Mouse (Mus musculus) yolk sac, embryonic 10.5 days (tissue): Measurements from ENCODE around the gene Medag.

ENCODE experiments used
- DNase-seq: peaks from one replicate; pipeline ENCODE4 v3.0.0-alpha.2; 2017; ENCODE audit warnings: low spot score

The Medag gene

DNA sequence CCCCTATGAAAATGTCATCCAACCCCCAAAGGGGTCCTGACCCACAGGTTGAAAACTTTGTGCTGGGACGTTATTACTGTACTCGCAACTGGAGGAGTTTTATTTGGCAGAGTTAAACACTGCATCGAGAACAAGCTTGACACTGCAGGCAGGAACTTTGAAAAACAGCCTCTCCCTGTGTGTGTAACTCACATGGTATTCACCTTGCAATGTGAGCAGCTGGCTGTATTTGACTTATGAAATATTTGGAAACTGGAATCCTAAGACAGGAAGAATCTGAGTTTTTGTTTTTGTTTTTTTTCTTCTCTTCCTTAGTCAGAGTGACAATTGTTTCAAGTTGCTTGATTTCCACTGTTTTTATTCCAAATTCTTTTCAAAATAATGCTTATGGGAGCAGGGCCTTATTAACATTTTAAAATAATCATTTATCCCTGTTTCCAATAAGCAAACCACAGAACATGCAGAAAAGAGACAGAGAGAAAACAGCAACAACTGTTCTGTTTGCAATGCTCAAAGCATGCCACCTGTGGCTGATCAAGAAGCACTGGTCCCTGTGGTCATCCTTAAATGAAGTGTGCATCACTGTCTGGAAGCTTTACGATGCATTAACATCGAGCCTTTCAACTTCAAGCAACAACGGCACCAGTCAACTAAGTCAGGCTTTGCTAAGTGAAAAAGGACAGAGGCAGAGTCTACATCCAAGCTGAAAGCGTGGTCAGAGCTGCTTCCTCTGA is 26.2 kb upstream of the Medag start:
- DNase-seq = no peak

DNA sequence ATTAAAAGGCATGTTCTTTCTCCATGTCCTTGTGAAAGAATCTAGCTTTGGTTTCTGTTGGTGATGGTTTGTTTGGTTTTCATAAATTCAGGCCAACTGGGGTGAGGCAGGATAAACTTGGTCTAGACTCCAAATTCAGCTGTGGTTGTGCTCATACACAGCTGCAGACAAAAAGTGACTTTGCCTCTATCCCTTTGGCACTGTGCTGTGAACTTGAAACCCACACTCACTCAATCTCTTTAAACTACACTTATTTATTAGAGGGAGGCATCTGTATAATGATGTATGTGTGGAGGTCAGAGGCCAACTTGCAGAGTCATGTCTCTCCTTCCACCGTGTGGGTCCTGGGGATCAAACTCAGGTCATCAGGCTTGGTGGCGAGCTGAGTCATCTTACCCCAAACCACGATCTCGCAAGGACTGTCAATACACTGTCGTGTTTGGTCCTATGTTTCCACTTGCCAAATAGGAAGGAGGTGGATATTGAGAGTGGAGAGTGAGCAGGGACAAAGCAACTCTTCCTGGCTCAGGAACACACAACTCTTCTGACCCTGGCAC is 25.2 kb upstream of the Medag start:
- DNase-seq = no peak

DNA sequence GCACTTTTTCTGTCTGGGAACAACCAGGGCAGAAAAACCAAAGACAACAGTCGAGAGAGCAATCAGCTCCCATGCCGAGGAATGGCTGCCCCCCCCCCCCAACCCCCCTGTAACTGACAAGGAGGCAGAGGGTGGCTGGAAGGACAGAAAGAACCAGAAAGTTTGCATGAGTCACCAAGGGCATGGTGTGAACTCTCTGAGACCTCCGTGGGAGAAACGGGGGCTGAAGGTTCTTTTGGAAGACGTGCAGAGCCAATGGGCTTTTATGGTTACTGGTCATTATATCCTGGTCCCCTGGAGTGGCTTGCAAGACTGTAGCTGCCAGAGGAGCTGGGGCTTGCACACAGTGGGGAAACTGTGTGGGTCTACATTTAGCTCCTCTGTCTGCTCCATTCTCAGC is 22.6 kb upstream of the Medag start:
- DNase-seq = no peak

DNA sequence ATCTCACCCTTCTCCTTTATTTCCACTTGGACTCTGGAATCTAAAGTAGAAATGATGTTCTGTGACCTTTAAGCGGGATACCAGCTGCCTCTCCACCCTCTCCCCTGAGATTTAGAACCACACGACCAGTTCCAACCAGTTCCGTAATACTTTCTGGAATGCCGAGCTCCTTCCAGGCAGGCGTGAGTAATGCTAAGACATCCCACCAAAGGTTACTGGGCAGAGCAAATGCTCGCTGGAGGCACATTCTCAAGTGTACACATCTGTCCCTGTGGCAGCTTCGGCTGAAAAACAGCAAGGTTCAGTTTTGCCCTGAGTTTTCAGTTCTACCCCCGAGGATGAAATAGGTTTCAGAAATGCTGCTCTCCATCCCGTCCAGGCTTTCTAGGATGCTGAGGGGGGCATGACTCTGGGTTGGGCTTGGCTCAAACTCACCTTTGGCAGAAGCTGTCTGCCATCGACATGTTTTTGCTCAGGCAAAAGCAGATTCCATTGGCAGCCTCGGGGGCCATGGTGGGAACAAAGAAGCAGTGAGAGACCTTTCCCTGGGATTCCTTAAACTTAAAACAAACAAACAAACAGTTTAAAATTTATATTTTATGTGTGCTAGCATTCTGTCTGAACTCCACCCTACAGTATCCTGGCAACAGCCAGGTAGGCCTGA is 21.9 kb upstream of the Medag start:
- DNase-seq = no peak

DNA sequence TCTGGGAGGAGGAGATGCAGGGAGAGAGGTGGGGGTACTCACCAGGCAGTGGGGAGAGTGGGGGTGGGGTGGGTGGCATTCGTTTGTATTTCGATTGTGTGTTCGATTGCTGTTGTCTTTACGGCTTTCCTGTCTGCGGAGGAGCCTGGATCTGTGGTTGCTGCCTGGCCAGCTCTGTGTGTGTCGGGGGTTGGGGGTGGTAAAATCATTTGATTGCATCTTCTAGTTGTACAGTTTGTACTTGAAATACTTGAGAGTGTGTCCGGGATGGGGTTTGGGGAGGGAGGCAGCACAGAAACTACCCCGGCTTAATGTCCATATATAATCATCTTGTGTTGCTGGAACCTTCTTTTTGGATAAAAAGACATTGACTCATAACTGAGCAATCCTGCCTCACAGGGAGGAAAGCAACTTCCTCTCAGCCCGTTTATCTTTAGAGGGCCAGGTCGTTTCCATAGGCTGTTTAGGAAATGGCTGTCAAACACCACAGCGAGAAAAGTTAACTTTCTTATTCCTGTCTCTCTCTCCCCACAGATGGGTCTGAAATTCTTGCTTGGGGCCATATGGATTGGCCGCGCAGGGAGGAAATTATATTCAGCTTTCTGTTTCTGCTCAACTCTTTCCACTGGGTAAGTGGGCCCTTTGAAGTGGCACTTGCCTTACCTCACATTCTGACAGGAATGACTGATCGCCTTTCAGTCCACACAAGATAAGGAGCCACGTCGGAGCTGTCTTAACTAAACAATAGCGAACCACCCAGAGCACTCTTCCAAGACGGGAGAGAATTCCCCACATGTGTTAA is 19.8 kb upstream of the Medag start:
- no peak for DNase-seq

DNA sequence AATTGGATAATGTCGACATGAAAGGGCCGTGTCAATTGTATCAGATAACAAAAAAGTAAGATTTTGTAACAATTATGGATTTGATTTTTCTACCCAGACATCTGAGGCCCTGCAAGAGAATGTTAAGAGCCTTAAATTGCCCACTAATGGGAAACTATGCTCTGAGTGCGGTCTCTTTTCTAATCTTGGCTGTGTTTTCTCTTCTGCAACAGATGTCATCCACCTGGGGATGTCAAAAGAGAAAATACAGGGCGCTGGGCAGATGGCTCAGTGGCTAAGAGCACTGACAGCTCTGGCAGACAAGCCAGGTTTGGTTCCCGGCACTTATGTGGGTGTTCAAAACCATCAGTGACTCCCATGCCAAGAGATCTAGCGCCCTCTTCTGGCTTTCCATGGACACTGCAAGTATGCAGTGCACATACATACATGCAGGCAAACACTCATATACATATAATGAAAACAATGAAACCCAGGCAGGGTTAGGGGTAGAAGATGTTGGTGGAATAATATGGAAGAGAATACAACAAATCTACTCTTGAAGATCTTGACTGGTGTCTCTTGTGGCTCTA is 19.0 kb upstream of the Medag start:
- DNase-seq = no peak

DNA sequence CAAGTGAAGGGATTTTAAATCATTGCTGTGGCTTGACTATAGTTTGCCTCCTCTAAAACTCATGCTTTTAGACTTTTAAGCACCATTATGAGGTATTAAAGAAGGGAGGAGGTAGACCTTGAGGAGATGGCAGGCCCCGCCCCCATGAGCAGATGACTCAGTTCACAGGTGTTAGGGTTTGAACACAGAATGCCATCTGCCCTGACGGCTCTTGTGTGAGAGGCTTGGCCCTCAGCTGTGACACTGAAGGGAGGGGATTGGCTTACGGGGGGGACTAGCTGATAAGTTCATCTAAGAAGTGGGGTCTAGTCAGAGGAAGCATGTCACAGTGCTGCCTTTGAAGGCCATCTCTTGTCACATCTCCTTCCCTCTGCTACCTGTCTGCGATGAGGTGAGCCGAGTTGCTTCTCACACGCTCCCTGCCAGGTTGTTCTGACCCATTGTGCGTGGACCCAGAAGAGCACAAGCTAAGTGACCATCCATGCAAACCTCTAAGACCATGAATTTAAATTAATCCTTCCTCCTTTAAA is 10.0 kb upstream of the Medag start:
- no peak for DNase-seq

DNA sequence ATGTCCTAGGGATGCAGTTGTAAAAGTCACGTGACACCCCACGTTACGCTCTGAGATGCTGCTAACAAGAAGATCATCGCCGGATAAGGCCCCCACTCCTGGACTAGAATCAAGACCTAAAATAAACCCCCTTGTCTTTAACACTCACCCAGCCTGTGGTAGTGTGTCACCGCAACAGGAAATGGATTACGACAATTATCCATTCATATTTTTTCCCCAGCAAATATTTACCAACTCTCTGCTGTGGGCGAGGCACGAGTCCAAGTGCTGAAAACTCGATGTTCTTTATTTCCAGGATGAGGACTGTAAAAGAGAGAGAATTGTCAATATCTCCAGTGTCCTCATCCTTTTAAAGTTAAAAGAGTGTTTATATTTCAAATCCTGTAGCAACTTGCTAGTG is 9.5 kb upstream of the Medag start:
- DNase-seq = no peak

DNA sequence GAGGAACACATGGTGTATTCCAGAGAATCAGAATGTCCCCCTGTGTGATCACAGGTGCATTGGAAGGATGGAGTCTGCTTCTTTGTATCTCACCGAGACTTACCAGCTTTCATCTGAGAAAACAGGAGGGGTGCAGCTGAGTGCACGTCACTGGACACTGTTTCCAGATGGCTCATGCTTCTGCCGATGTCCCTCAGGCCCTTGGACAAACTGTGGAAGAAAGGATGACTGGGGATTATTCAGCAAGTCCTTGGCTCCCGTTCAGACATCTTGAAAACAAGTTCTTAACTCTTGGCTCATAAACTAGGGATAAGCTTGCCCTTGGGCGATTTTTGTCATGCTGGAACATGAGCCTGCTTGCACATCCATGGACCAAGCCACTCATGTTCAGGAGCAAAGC is 8.2 kb upstream of the Medag start:
- no peak for DNase-seq

DNA sequence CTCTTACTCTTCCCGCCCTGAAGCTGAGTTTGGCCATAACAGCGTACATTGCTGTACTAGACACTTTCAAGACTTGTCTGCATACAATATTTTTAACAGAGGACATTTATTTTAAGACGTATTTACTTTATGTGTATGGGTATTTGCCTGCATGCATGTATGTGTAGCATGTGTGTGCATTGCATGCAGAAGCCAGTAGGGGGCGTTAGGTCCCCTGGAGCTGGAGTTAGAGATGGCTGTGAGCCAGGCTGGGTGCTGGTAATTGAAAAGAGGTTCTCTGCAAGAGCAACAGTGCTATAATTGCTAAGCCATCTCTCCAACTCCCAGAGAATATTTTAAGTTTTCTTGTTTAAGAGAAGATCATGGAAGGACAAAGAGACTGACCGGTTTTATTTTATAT is 6.8 kb upstream of the Medag start:
- DNase-seq = no peak

DNA sequence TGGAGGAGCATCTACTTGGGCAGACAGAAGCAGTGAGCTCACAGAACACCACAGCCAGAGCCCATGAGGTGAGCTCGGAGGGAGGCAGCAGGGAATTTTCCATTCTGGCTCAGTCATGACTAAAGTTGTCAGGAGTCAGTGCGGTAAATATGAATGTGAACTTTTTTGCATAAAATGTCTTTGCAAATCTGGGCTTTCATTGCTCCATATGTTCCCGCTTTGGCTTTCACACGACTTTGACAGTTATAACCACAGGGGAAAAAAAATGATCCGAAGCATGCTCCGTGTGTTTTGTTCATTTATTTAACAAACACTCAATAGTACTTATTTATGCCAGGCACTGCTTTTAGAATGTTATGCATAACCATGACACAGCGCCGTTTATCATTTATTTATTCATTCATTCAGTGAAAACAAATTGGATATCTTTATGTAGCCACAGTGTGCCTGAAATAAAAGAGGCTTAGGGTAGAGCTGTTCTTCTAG is 4.7 kb upstream of the Medag start:
- no peak for DNase-seq

DNA sequence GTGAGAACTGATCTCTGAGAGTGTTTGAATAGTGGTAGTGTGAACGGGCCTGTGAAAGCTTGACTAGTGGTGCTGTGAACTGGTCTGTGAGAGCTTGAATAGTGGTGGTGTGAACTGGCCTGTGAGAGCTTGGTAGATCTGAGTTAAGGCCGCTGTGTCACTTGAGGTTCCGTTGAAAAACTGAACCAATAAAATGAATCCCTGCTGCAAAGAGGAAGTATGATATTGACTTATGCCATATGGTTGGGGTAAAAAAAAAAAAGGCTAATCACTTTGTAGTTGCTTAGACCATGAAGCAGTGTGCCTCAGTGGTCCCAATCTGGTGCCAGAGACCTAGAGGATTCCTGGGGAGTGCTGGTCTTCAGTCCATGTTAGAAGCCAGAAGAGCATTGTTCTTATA is 2.0 kb upstream of the Medag start:
- no peak for DNase-seq

DNA sequence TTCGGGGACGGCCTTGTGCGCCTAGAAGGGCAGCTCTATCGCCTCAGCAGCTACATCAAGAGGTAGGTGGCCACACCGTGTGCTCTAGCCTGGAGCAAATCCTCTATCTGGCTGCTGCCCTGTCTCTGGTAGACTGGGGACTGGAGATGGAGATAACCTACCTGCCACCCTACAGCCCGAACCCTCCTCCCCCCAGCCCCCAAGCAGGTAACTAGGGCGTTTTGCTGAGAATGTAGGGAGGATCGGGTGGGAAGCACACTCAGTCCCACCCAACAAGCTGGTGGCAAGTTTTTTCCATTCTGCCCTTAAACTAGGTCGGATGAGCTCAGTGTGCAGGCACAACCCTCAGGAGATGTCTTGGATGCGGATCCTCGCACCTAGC is 636 bp downstream of the Medag start:
- DNase-seq = no peak

DNA sequence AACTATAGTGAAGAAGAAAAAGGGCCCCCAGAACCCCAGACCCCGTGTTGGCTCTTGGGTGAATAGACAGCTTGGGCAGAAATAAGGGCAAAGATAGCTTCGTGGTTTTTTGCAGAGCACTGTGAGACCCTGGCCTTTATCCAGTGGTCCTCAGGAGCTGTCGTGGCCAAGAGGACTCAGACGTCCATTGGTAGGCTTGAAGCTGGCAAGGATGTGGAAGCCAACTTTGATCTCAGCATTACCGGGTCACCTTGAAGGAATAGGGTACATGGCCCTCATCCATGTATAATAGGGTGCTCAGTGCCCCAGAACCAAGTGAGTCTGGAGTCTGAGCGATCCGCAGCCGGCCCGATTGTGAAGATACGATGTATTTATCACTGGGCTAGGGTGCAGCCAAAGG is 1.1 kb downstream of the Medag start:
- no peak for DNase-seq

DNA sequence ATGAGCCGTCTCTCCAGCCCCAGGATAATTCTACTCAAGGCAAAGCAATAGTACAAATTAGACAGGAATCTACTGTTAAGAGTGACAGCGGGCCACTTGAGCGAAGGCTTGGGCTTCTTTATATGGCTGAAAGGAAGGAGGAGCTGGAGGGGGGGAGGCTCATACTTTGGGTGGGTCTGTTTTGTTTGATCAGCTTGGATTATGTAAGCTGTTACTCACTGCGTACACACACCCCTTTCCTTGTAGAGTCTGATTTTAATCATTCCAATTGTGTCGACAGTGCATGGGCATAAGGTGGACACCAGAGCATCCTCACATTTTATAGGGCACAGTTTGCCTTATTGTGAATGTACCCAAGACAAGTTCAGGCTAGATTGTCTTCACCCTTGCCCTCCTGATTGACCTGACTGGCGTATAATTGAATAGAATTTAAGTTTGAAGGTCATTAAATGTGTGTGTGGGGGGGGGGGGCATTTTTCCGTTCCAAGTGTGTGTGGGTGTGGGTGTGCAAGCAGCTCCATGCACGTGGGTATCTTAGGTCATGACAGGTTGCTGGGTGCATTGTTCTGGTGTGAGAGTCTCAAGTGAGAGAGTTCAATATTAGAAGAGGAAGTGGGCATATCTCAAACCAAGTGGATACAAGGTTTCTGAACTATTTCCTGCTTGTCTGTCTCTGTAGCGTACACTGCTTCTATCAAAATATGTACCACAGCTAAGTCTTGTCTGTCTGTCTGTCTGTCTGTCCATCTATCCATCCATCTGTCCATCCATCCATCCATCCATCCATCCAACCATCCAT is 3.0 kb downstream of the Medag start:
- DNase-seq = no peak

DNA sequence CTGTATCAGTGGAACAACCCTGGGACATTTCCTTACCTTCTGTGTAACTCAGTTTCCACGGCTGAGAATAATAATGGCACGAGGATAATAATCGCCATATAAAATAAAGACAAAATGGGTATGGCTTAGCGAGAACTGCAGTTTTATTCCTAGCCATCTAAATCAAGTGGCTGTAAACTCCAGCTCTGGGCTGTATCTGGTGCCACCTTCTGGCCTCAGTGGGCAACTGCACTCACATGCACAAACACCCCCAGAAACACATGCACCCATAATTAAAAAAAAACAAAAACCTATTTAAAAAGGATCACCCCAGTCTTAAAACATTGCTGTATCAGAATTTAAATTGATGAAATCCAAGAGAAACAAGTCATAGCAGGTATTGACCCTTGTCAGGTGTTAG is 5.8 kb downstream of the Medag start:
- no peak for DNase-seq

DNA sequence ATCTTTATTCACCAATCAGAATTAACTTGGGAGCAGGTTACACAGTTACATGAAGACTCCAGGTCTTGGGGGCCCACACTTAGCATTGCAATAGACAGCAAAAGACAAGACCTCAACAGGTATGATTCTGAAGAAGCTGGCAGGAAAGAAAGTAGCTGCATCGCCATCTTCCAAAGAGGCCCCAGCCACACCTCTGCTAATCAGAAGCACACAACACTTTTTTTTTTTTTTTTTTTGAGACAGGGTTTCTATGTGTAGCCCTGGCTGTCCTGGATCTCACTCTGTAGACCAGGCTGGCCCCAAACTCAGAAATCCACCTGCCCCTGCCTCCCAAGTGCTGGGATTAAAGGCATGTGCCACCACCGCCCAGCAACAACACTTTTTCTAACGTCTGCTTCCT is 15.0 kb downstream of the Medag start:
- DNase-seq = no peak

DNA sequence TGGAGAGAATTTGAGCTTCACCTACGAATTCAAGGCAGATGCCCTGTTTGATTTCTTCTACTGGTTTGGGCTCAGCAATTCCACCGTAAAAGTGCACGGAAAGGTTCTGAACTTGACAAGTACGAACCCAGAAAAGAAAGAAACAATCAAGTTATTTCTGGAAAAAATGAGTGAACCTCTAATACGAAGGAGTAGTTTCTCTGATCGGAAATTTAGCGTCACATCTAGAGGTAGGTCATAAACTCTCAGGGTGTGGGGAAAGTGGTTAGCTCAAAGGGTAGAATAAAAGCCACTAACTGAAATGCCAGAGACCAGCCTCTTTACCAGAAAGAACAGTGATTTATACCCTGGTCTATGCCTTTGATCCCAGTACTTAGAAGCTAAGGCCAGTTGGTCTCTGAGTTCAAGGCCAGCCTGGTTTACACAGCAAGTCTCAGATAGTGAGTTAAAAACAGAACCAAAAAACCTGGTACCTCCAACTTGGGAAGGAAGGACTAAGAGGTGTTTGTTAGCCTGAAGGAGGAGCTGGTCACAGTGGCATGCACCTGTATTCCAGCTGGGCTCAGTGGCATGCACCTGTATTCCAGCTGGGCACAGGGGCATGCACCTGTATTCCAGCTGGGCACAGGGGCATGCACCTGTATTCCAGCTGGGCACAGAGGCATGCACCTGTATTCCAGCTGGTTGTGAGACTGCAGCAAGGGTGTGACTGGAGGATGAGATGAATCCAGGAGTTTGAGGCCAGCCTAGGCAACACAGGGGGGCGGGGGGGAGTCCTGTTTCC is 15.9 kb downstream of the Medag start:
- no peak for DNase-seq

DNA sequence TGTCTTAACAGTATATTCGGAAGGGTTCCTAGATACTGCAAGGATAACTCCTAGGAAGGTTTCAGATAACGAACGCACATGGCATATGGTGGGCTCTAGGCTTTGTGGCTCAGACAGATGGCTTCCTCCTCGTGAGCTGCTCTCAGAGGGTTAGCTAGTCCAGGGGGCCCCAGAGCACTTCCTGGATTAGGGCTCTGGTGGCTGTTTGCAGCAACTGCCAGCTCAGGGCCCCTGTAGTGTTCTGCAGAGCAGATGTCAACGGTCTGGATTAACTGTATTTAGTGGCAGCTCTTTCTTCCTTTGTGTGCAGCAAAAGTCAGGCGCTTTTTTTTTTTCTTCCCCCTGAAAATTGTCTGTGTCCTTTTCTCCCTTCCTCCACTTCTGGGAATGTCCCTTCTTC is 16.8 kb downstream of the Medag start:
- DNase-seq = no peak

DNA sequence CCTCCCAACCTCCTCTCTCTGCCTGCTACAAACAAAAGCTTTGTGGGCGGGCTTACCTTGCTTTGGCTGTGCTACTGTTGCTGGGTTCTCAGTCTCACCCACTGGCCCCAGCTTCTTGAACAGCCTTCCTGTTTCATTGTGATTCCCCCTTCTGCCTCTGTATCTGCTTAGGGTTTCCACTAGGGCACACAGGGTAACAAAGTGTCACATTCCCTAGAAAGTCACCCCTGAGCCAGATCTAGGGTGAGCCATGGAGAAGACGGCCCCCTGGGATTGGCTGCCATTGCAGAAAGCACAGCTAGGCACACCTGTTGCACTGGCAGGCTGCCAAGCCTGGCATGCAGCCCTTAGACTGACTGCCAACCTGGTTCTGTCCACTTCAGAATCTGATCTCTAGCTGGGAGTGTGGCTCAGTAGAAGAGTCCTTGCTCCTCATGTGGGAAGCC is 17.3 kb downstream of the Medag start:
- no peak for DNase-seq
